Mouse (Mus musculus) stomach, embryonic 14.5 days (tissue): ENCODE measurements around the gene Heatr3. TPM values are rescaled to one million over a fixed set of nuclear protein-coding genes. Genes with fewer than 3 reads are reported as not detected.

ENCODE experiments used
- ATAC-seq: fragments of 200-750 bp; cut with Nextera tagmentation; 2 replicates; pipeline ENCODE4 v1.8.0; 2017; ENCODE audit warnings: low read depth, moderate TSS enrichment; ENCODE audit not compliant: insufficient number of reproducible peaks, insufficient read depth, low FRiP score
- H3K27ac ChIP-seq: fragments of 300-500 bp; sonication (generic); 2 replicates; pipeline ENCODE4 v1.5.1; 2014; ENCODE audit warnings: mild to moderate bottlenecking, low read length, moderate library complexity, mixed read lengths
- H3K27me3 ChIP-seq: fragments of 300-500 bp; sonication (generic); 2 replicates; pipeline ENCODE4 v1.6.1; 2014; ENCODE audit warnings: low read length, control low read depth, mixed read lengths; ENCODE audit not compliant: control insufficient read depth, insufficient read depth
- H3K36me3 ChIP-seq: fragments of 300-500 bp; sonication (generic); 2 replicates; pipeline ENCODE4 v1.6.1; 2014; ENCODE audit warnings: mild to moderate bottlenecking, control low read depth, low read length, moderate library complexity, mixed read lengths; ENCODE audit not compliant: control insufficient read depth, insufficient read depth
- H3K4me1 ChIP-seq: fragments of 300-500 bp; sonication (generic); 2 replicates; pipeline ENCODE4 v1.6.1; 2014; ENCODE audit warnings: low read length, control low read depth, mixed read lengths; ENCODE audit not compliant: control insufficient read depth, insufficient read depth
- H3K4me2 ChIP-seq: fragments of 300-500 bp; sonication (generic); replicated peaks from 2 replicates; pipeline ENCODE4 v1.6.1; 2014; ENCODE audit warnings: low read depth, low read length, control low read depth
- H3K4me3 ChIP-seq: fragments of 300-500 bp; sonication (generic); 2 replicates; pipeline ENCODE4 v1.5.1; 2014; ENCODE audit warnings: low read depth, low read length, control low read depth
- H3K9ac ChIP-seq: fragments of 300-500 bp; sonication (generic); replicated peaks from 2 replicates; pipeline ENCODE4 v1.6.1; 2014; ENCODE audit warnings: low read depth, mild to moderate bottlenecking, control low read depth, low read length, moderate library complexity, mixed read lengths
- H3K9me3 ChIP-seq: fragments of 300-500 bp; sonication (generic); 2 replicates; pipeline ENCODE4 v1.6.1; 2016; ENCODE audit warnings: low read depth, low read length, control low read depth; ENCODE audit not compliant: control insufficient read depth
- WGBS: fragments of 180-500 bp; shearing (Covaris S2); extraction: QIAGEN DNeasy Blood & Tissue Kit; methylation state at CpG from one replicate; pipeline ENCODE4 v1.1.7; 2014; 5-methylcytosine and 5-hydroxymethylcytosine counted together
- polyA plus RNA-seq: library from polyadenylated mRNA; unstranded; fragments of >200 nt; fragmentation: Nextera tagmentation; extraction: Ambion mirVana; gene quantifications from 2 replicates; pipeline ENCODE4 v1.2.1, GENCODE M21; 2014

The Heatr3 gene
- polyA plus RNA-seq, 1 experiment from 2014 or later, result 47.9 TPM

DNA sequence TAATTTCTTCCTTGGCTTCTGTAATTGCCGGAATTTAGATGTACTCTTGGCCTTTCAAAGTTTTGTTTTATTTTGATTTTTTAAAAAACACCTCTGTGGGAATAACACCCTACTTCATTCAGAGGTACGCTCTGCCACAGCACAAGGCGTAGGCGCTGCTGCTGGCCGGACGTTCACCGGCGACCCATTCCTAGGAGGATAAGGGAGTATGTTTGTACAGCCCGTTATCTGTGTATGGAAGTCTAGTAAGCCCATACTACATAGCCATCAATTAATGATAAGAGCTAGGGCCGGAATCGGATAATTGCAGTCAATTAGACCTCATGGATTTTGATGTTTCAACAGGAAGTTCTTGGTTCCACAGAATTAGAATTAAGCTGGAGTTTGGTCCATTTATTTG, 18.6 kb upstream of the Heatr3 start:
- peak overlapping the region; percentile 89 for H3K9ac ChIP-seq
- under 1% methylated on average over 11 of the region's 11 CpGs for WGBS
- ATAC-seq, result no peak

GRCm38 (mm10) chr8:88124850-88125249, 12.8 kb upstream of the Heatr3 start:
- Histone ChIP-seq H3K4me2 (no peak overlapping the region), H3K27ac (no peak overlapping the region), H3K9ac (no peak overlapping the region), H3K4me1 (no peaks in the 10 kb centered on the region), H3K36me3 (peaks cover 21% of the 10 kb centered on the region; the same call in 1 of the 2 replicates), H3K27me3 (no peaks in the 10 kb centered on the region), H3K9me3 (no peaks in the 10 kb centered on the region), H3K4me3 (no peak overlapping the region)
- no peak for ATAC-seq
- WGBS, result 92% methylated on average over 2 of the region's 2 CpGs

More for the DNA sequence above, 18.6 kb upstream of the Heatr3 start:
- Histone ChIP-seq H3K4me2 (peak overlapping the region; percentile 64), H3K4me1 (no peaks in the 10 kb centered on the region), H3K36me3 (no peaks in the 10 kb centered on the region; the same call in 1 of the 2 replicates), H3K4me3 (peak overlapping the region; percentile 91), H3K9me3 (no peaks in the 10 kb centered on the region), H3K27me3 (no peaks in the 10 kb centered on the region), H3K27ac (peak overlapping the region; percentile 82; the same call in 1 of the 2 replicates)

GRCm38 (mm10) chr8:88129397-88129796, 8.3 kb upstream of the Heatr3 start:
- no peak for ATAC-seq
- Histone ChIP-seq H3K9ac (no peak overlapping the region), H3K36me3 (peaks cover 49% of the 10 kb centered on the region), H3K4me3 (no peak overlapping the region), H3K4me2 (no peak overlapping the region), H3K9me3 (no peaks in the 10 kb centered on the region), H3K27me3 (no peaks in the 10 kb centered on the region), H3K4me1 (no peaks in the 10 kb centered on the region), H3K27ac (no peak overlapping the region)
- WGBS, result 92% methylated on average over 4 of the region's 4 CpGs

GRCm38 (mm10) chr8:88130754-88131317, 6.8 kb upstream of the Heatr3 start:
- H3K9ac ChIP-seq, result no peak overlapping the region
- no peaks in the 10 kb centered on the region for H3K27me3 ChIP-seq
- no peak overlapping the region for H3K4me3 ChIP-seq
- H3K36me3 ChIP-seq, result peaks cover 49% of the 10 kb centered on the region
- no peak overlapping the region for H3K4me2 ChIP-seq
- H3K27ac ChIP-seq, result no peak overlapping the region
- WGBS, result 53% methylated on average over 7 of the region's 7 CpGs
- no peak for ATAC-seq
- no peaks in the 10 kb centered on the region for H3K9me3 ChIP-seq
- no peaks in the 10 kb centered on the region for H3K4me1 ChIP-seq

GRCm38 (mm10) chr8:88139256-88139655, 1.6 kb downstream of the Heatr3 start:
- no peak overlapping the region for H3K9ac ChIP-seq
- no peaks in the 10 kb centered on the region for H3K9me3 ChIP-seq
- H3K27ac ChIP-seq, result no peak overlapping the region
- no peak overlapping the region for H3K4me3 ChIP-seq
- no peak overlapping the region for H3K4me2 ChIP-seq
- ATAC-seq, result no peak
- H3K4me1 ChIP-seq, result 0 out of 2 replicates have a peak, but pooled peaks cover 3% of the 10 kb centered on the region
- H3K27me3 ChIP-seq, result no peaks in the 10 kb centered on the region
- H3K36me3 ChIP-seq, result peaks cover 21% of the 10 kb centered on the region
- 94% methylated on average over 3 of the region's 3 CpGs for WGBS

DNA sequence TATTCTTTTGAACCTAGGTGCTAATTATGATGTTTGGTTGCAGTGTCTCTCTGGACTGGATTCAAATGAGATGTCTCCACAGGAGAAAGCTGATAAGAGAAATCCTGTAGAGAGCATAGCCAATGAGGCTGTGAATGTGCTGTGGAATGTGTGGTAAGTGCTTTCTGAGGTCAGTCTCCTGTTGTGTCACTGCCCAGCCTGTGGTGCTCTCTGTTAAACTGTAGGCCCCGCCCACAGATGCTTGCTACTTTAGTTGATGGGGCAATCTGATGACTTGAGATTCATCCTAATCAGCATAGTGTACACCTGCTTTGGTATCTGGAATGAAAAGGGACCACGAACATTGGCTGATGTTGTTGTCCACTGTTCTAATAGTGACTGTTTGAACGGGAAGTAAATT, 4.0 kb downstream of the Heatr3 start:
- Histone ChIP-seq H3K4me2 (no peak overlapping the region), H3K36me3 (peaks cover 11% of the 10 kb centered on the region), H3K9ac (no peak overlapping the region), H3K27ac (no peak overlapping the region), H3K4me1 (0 out of 2 replicates have a peak, but pooled peaks cover 3% of the 10 kb centered on the region), H3K4me3 (no peak overlapping the region), H3K27me3 (no peaks in the 10 kb centered on the region), H3K9me3 (no peaks in the 10 kb centered on the region)
- WGBS, result 89% methylated on average over 3 of the region's 3 CpGs
- no peak for ATAC-seq

DNA sequence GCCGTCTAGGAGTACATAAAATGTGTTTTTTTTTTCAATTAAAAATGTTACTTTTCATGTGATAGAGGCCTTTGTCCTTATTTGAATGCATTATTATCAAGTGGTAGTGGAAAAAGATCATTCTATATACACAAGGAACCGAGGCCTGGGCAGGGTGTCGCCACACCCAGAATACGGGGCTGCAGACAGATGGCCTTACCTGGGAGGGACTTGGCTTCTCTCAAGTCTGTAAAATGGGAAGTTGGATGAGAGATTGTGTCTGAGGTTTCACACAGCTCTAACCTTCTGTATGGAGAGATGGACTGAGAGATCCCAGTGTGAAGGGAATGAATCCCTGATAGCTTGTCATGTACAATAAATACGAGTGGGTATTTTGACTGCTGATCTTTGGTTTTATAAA, 6.4 kb downstream of the Heatr3 start:
- H3K4me3 ChIP-seq, result no peak overlapping the region
- H3K27ac ChIP-seq, result no peak overlapping the region
- ATAC-seq, result no peak
- H3K27me3 ChIP-seq, result no peaks in the 10 kb centered on the region
- no peaks in the 10 kb centered on the region for H3K4me1 ChIP-seq
- H3K9ac ChIP-seq, result no peak overlapping the region
- no peaks in the 10 kb centered on the region for H3K9me3 ChIP-seq
- WGBS, result 85% methylated on average over 5 of the region's 5 CpGs
- H3K36me3 ChIP-seq, result peaks cover 13% of the 10 kb centered on the region
- no peak overlapping the region for H3K4me2 ChIP-seq

DNA sequence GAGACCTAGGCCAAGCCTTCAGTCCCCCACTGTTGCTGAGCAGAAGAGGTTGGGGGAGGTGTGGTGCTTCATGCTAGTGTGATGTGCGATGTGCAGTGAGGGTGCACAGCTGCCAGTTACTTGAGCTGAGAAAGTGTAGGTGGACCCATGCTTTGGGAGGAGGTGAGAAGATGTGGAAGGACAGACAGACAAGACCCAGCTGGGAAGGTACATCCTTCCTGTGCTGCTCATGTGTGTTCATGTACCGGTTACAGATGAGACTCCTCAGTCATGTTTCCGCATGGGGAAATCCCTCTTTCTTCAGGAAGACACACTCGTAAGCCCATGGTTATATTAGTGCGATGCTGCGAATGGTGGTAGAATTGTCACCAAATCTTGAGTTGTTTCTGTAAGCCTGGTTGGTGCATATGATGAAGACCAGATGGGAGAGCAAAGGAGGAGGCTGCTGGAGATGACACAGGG, 13.3 kb downstream of the Heatr3 start:
- Histone ChIP-seq H3K27ac (no peak overlapping the region), H3K9ac (no peak overlapping the region), H3K9me3 (no peaks in the 10 kb centered on the region), H3K27me3 (no peaks in the 10 kb centered on the region), H3K4me1 (no peaks in the 10 kb centered on the region), H3K36me3 (peaks cover 27% of the 10 kb centered on the region), H3K4me2 (no peak overlapping the region), H3K4me3 (no peak overlapping the region)
- ATAC-seq, result no peak
- WGBS, result 97% methylated on average over 6 of the region's 6 CpGs
